Mouse (Mus musculus) kidney, adult 2 months (tissue): ENCODE results near the gene Gper1.

Source experiments
- CTCF ChIP-seq: fragments of 200-500 bp; conservative IDR thresholded peaks from 2 replicates; pipeline ENCODE4 v1.5.1; 2011; ENCODE audit warnings: low read depth, mild to moderate bottlenecking, control low read depth, low read length, moderate library complexity, mixed read lengths; ENCODE audit not compliant: insufficient read depth, insufficient read length
- POLR2A ChIP-seq: fragments of 200-500 bp; IDR thresholded peaks from one replicate; pipeline ENCODE4 v1.6.1; 2011; ENCODE audit warnings: low read depth, low read length, control low read depth

DNA sequence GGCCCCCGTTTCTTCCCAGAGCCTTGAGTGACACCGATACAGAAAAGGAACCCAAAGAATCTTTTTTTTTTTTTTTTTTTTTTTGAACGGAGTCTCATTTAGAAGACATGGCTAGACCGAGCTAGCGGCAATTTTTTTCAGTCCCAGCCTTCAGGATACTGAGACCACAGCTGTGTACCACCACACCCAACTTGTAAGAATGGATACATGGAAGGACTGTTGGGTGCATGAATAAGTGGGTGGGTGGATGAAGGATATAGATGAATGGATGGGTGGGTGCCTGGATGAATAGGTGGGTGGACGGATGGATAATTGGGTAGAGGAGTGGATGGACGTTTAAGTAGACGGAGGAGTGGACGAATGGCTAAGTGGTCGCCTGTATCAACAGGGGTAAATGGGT, 37.0 kb downstream of the Gper1 start:
- TF ChIP-seq POLR2A (no peak), CTCF (no peak)
